Mouse (Mus musculus) olfactory bulb, adult 2 months (tissue): Measurements from ENCODE around the gene Spata5.

Experiments used
- CTCF ChIP-seq: fragments of 200-500 bp; IDR thresholded peaks from 2 replicates; pipeline ENCODE4 v1.5.1; 2012; ENCODE audit warnings: low read depth, mild to moderate bottlenecking, low read length, moderate library complexity; ENCODE audit not compliant: insufficient read depth
- POLR2A ChIP-seq: fragments of 200-500 bp; IDR thresholded peaks from 2 replicates; pipeline ENCODE4 v1.6.1; 2012; ENCODE audit warnings: mild to moderate bottlenecking, low read depth, low read length, moderate library complexity; ENCODE audit not compliant: insufficient read depth

DNA sequence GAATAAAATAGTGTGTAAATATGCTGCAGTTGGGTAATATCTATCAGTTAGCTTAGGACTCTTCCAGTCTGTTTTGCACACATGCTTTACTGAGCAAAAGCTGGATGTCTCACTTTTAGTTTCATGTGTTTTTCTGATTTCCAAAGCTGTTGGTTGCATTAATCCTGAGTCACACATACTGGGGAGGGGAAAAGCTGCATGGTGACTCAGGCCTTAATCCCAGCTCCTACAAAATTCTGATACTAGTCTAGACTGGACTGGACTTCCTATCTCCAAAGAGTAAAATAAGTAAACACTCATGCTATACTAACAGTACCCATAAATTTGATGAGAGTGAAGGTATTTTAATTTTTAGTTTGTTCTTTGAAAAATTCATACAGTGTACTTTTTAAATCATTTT is 84.2 kb downstream of the Spata5 start:
- TF ChIP-seq POLR2A (no peak), CTCF (no peak)
